In genomic region chr11:88047871-88048531, GRCm38 (mm10) we compare ENCODE assay signal across 8 mouse cellular contexts. TPM values are rescaled to one million over a fixed set of nuclear protein-coding genes. Genes with fewer than 3 reads are reported as not detected.
DNase-seq lines count a peak whose midpoint lies in the region; ATAC-seq and TF ChIP-seq lines count a peak whose summit lies in the region.

No protein-coding gene starts in this region.

- TF ChIP-seq CTCF in kidney, postnatal 0 days (IDR thresholded peaks at IDR 0.05; ENCODE audit: low read depth): no peak

- peak overlapping the region; percentile 100 for H3K9ac ChIP-seq in embryonic facial prominence, embryonic 13.5 days
- H3K9ac ChIP-seq in heart, embryonic 13.5 days: peak overlapping the region; percentile 99
- H3K9ac ChIP-seq in kidney, postnatal 0 days (ENCODE audit: low read depth, low read length): peak overlapping the region; percentile 99
- peak overlapping the region; percentile 100 for H3K9ac ChIP-seq in liver, embryonic 12.5 days

- H3K27ac ChIP-seq in embryonic facial prominence, embryonic 13.5 days: peak overlapping the region; percentile 100
- peak overlapping the region; percentile 100 for H3K27ac ChIP-seq in heart, embryonic 13.5 days (replicated peaks)
- H3K27ac ChIP-seq in kidney, postnatal 0 days: peak overlapping the region; percentile 99
- H3K27ac ChIP-seq in liver, embryonic 12.5 days: peak overlapping the region; percentile 99

- peak; percentile 72 for DNase-seq in A20 (ENCODE audit: low read depth, low spot score)
- peak; percentile 79 to 89 for DNase-seq in adrenal gland, postnatal 36 days
- peak; percentile 73 for DNase-seq in kidney, postnatal 0 days (ENCODE audit: low spot score)
- DNase-seq in splenic B cell, adult 2 months (ENCODE audit: low read depth, low spot score): peak; percentile 73

- peaks cover 29% of the 10 kb centered on the region for H3K36me3 ChIP-seq in embryonic facial prominence, embryonic 13.5 days
- H3K36me3 ChIP-seq in heart, embryonic 13.5 days: peaks cover 38% of the 10 kb centered on the region
- H3K36me3 ChIP-seq in kidney, postnatal 0 days (ENCODE audit: insufficient read depth, low read length): no peaks in the 10 kb centered on the region
- H3K36me3 ChIP-seq in liver, embryonic 12.5 days: peaks cover 44% of the 10 kb centered on the region
- peaks cover 40% of the 10 kb centered on the region for H3K36me3 ChIP-seq in myocyte (ENCODE audit: control insufficient read depth, insufficient read depth)
- peaks cover 8% of the 10 kb centered on the region; the same call in 1 of the 2 replicates for H3K36me3 ChIP-seq in splenic B cell, adult 2 months (ENCODE audit: control insufficient read depth, insufficient read depth, low read length, poor library complexity, severe bottlenecking)

- no peaks in the 10 kb centered on the region for H3K9me3 ChIP-seq in embryonic facial prominence, embryonic 13.5 days
- H3K9me3 ChIP-seq in heart, embryonic 13.5 days: no peaks in the 10 kb centered on the region
- no peaks in the 10 kb centered on the region for H3K9me3 ChIP-seq in kidney, postnatal 0 days (replicated peaks; ENCODE audit: low read length)
- no peaks in the 10 kb centered on the region for H3K9me3 ChIP-seq in liver, embryonic 12.5 days (replicated peaks)

- peak overlapping the region; percentile 99 for H3ac ChIP-seq in myocyte (ENCODE audit: control insufficient read depth, insufficient read length)

- TF ChIP-seq POLR2A in myocyte (IDR thresholded peaks at IDR 0.05; ENCODE audit: insufficient read length, low read depth): peak; percentile 49

- under 1% methylated on average over 61 of the region's 76 CpGs for WGBS in embryonic facial prominence, embryonic 13.5 days
- under 1% methylated on average over 76 of the region's 76 CpGs for WGBS in heart, embryonic 13.5 days
- under 1% methylated on average over 73 of the region's 76 CpGs for WGBS in kidney, postnatal 0 days
- under 1% methylated on average over 75 of the region's 76 CpGs for WGBS in liver, embryonic 12.5 days (ENCODE audit: insufficient replicate concordance)

- H3K79me2 ChIP-seq in myocyte (ENCODE audit: control insufficient read depth, insufficient read depth): peaks cover 55% of the 10 kb centered on the region

- peaks cover 31% of the 10 kb centered on the region for H3K4me1 ChIP-seq in embryonic facial prominence, embryonic 13.5 days
- peaks cover 43% of the 10 kb centered on the region for H3K4me1 ChIP-seq in heart, embryonic 13.5 days
- H3K4me1 ChIP-seq in kidney, postnatal 0 days (replicated peaks; ENCODE audit: insufficient read depth, low read length): 0 out of 2 replicates have a peak, but pooled peaks cover 7% of the 10 kb centered on the region
- H3K4me1 ChIP-seq in liver, embryonic 12.5 days: peaks cover 42% of the 10 kb centered on the region

- peak overlapping the region; percentile 97 for H3K4me3 ChIP-seq in embryonic facial prominence, embryonic 13.5 days
- peak overlapping the region; percentile 99 for H3K4me3 ChIP-seq in heart, embryonic 13.5 days
- peak overlapping the region; percentile 98 for H3K4me3 ChIP-seq in kidney, postnatal 0 days (replicated peaks; ENCODE audit: low read depth, low read length)
- H3K4me3 ChIP-seq in liver, embryonic 12.5 days: peak overlapping the region; percentile 100
- H3K4me3 ChIP-seq in myocyte: peak overlapping the region; percentile 91

- peak overlapping the region; percentile 79 for H3K4me2 ChIP-seq in embryonic facial prominence, embryonic 13.5 days
- H3K4me2 ChIP-seq in heart, embryonic 13.5 days: peak overlapping the region; percentile 89
- H3K4me2 ChIP-seq in kidney, postnatal 0 days (ENCODE audit: low read length): peak overlapping the region; percentile 60
- peak overlapping the region; percentile 83 for H3K4me2 ChIP-seq in liver, embryonic 12.5 days
- H3K4me2 ChIP-seq in myocyte (ENCODE audit: low read depth): no peak overlapping the region

- no peaks in the 10 kb centered on the region for H3K27me3 ChIP-seq in embryonic facial prominence, embryonic 13.5 days
- no peaks in the 10 kb centered on the region for H3K27me3 ChIP-seq in heart, embryonic 13.5 days (replicated peaks)
- H3K27me3 ChIP-seq in kidney, postnatal 0 days (ENCODE audit: insufficient read depth, low read length): no peaks in the 10 kb centered on the region
- H3K27me3 ChIP-seq in liver, embryonic 12.5 days (replicated peaks): no peaks in the 10 kb centered on the region
- no peaks in the 10 kb centered on the region for H3K27me3 ChIP-seq in myocyte (ENCODE audit: control insufficient read depth, insufficient read depth, insufficient read length)
- H3K27me3 ChIP-seq in splenic B cell, adult 2 months (ENCODE audit: control insufficient read depth, insufficient read depth, low read length, poor library complexity, severe bottlenecking): no peaks in the 10 kb centered on the region

- peak; percentile 66; the same call in 1 of the 2 replicates for ATAC-seq in embryonic facial prominence, embryonic 13.5 days (ENCODE audit: insufficient number of reproducible peaks, insufficient read depth, low FRiP score, low TSS enrichment, low read depth)
- peak; percentile 72 for ATAC-seq in heart, embryonic 13.5 days (ENCODE audit: extremely low read depth, insufficient number of reproducible peaks, low FRiP score, low TSS enrichment)
- ATAC-seq in kidney, postnatal 0 days (replicated peaks; ENCODE audit: low FRiP score, low read depth): peak; percentile 63
- peak; percentile 33 for ATAC-seq in liver, embryonic 12.5 days

TF ChIP-seq in myocyte, 11 proteins besides CTCF, POLR2A, EP300 and RAD21:
- TF ChIP-seq MYOG (IDR thresholded peaks at IDR 0.05; ENCODE audit: control insufficient read depth in 1 of 3, insufficient read depth in 1 of 3, insufficient read length in 2 of 3, low read depth in 2 of 3) (peak in 1 of 3 experiments; percentile 7), POLR2AphosphoS2 (IDR thresholded peaks at IDR 0.05; ENCODE audit: insufficient read length, low read depth) (peak; percentile 61), SRF (IDR thresholded peaks at IDR 0.05; ENCODE audit: control insufficient read depth, insufficient read length, low read depth) (no peak)

RNA-seq across cellular contexts. Expression of gene Srsf1, which starts 0.8 kb away (rescaled TPM):
- 100 to 1,000 TPM; 212 to 243 TPM for total RNA-seq in adrenal gland, postnatal 36 days (2021)
- polyA plus RNA-seq in embryonic facial prominence, embryonic 13.5 days (2015; fragmentation: Nextera tagmentation; extraction: Ambion mirVana): 374 and 398 TPM in 2 replicates
- polyA plus RNA-seq in heart, embryonic 13.5 days (2015; fragmentation: Nextera tagmentation; extraction: Ambion mirVana): 170 and 175 TPM in 2 replicates
- polyA plus RNA-seq in kidney, postnatal 0 days (2015; fragmentation: Nextera tagmentation; extraction: Ambion mirVana): 187 and 206 TPM in 2 replicates
- polyA plus RNA-seq in liver, embryonic 12.5 days (2016; fragmentation: Nextera tagmentation; extraction: Ambion mirVana): 272 and 273 TPM in 2 replicates
- polyA plus RNA-seq in myocyte (2012; fragmentation: generic; extraction: Trizol): 69.9 TPM

RNA-seq across cellular contexts. Expression of gene Vezf1, which starts 20.1 kb away (rescaled TPM):
- 10 to 100 TPM; 49.3 to 50.9 TPM for total RNA-seq in adrenal gland, postnatal 36 days (2021)
- 43.1 and 47.0 TPM in 2 replicates for polyA plus RNA-seq in embryonic facial prominence, embryonic 13.5 days (2015; fragmentation: Nextera tagmentation; extraction: Ambion mirVana)
- polyA plus RNA-seq in heart, embryonic 13.5 days (2015; fragmentation: Nextera tagmentation; extraction: Ambion mirVana): 21.9 and 22.1 TPM in 2 replicates
- 38.8 and 39.8 TPM in 2 replicates for polyA plus RNA-seq in kidney, postnatal 0 days (2015; fragmentation: Nextera tagmentation; extraction: Ambion mirVana)
- polyA plus RNA-seq in liver, embryonic 12.5 days (2016; fragmentation: Nextera tagmentation; extraction: Ambion mirVana): 14.6 TPM in 2 replicates
- polyA plus RNA-seq in myocyte (2012; fragmentation: generic; extraction: Trizol): 17.7 TPM

RNA-seq across cellular contexts. Expression of gene Cuedc1, which starts 49.9 kb away (rescaled TPM):
- 10 to 100 TPM; 46.9 to 53.4 TPM for total RNA-seq in adrenal gland, postnatal 36 days (2021)
- 34.9 and 40.3 TPM in 2 replicates for polyA plus RNA-seq in embryonic facial prominence, embryonic 13.5 days (2015; fragmentation: Nextera tagmentation; extraction: Ambion mirVana)
- polyA plus RNA-seq in heart, embryonic 13.5 days (2015; fragmentation: Nextera tagmentation; extraction: Ambion mirVana): 16.8 and 18.1 TPM in 2 replicates
- polyA plus RNA-seq in kidney, postnatal 0 days (2015; fragmentation: Nextera tagmentation; extraction: Ambion mirVana): 16.4 and 19.4 TPM in 2 replicates
- 3.4 and 4.6 TPM in 2 replicates for polyA plus RNA-seq in liver, embryonic 12.5 days (2016; fragmentation: Nextera tagmentation; extraction: Ambion mirVana)
- polyA plus RNA-seq in myocyte (2012; fragmentation: generic; extraction: Trizol): 40.8 TPM

Comparison
In these comparisons a context has a peak if more than half of its experiments do, and no peak if none do; other contexts are left out.
1. Peak in every context shown above with its lines: DNase-seq, ATAC-seq, H3K4me3 ChIP-seq and H3K27ac ChIP-seq.